Mouse (Mus musculus) lung, postnatal 36 days (tissue): ENCODE measurements around the gene Amdhd1.

Experiments used
- DNase-seq: peaks from one replicate; pipeline ENCODE4 v3.0.0; 2022; ENCODE audit warnings: mixed read lengths

The Amdhd1 gene

GRCm38 (mm10) chr10:93538818-93539217, 1.0 kb downstream of the Amdhd1 start:
- no peak for DNase-seq

- no peak for DNase-seq
Observed at GRCm38 (mm10) chr10:93538287-93538686, 1.5 kb downstream of the Amdhd1 start.

GRCm38 (mm10) chr10:93525329-93525728, 14.5 kb downstream of the Amdhd1 start:
- no peak for DNase-seq

- no peak for DNase-seq
Observed at GRCm38 (mm10) chr10:93520994-93521393, 18.8 kb downstream of the Amdhd1 start.

GRCm38 (mm10) chr10:93519756-93520155, 20.1 kb downstream of the Amdhd1 start:
- DNase-seq: no peak

- no peak for DNase-seq
Observed at GRCm38 (mm10) chr10:93519159-93519558, 20.7 kb downstream of the Amdhd1 start.

GRCm38 (mm10) chr10:93518620-93519019, 21.2 kb downstream of the Amdhd1 start:
- DNase-seq: no peak

- no peak for DNase-seq
Observed at GRCm38 (mm10) chr10:93518186-93518585, 21.6 kb downstream of the Amdhd1 start.

- no peak for DNase-seq
Observed at GRCm38 (mm10) chr10:93517754-93518153, 22.1 kb downstream of the Amdhd1 start.

- DNase-seq: no peak
Observed at GRCm38 (mm10) chr10:93515927-93516326, 23.9 kb downstream of the Amdhd1 start.

- DNase-seq: no peak
Observed at GRCm38 (mm10) chr10:93515419-93515818, 24.4 kb downstream of the Amdhd1 start.

- no peak for DNase-seq
Observed at GRCm38 (mm10) chr10:93509532-93510153, 30.2 kb downstream of the Amdhd1 start.

- no peak for DNase-seq
Observed at GRCm38 (mm10) chr10:93508383-93508970, 31.4 kb downstream of the Amdhd1 start.

GRCm38 (mm10) chr10:93501346-93501745, 38.5 kb downstream of the Amdhd1 start:
- DNase-seq: no peak

- DNase-seq: no peak
Observed at GRCm38 (mm10) chr10:93500864-93501263, 39.0 kb downstream of the Amdhd1 start.

GRCm38 (mm10) chr10:93490451-93490850, 49.4 kb downstream of the Amdhd1 start:
- DNase-seq: no peak

- DNase-seq: peak; percentile 21
Observed at GRCm38 (mm10) chr10:93488828-93489226, 51.0 kb downstream of the Amdhd1 start.

GRCm38 (mm10) chr10:93488066-93488827, 51.6 kb downstream of the Amdhd1 start, which contains the start of gene Hal:
Gene Hal (plus strand): TSS chr10:93488768.
- peak; percentile 74 for DNase-seq

GRCm38 (mm10) chr10:93486622-93487021, 53.2 kb downstream of the Amdhd1 start:
- peak; percentile 47 for DNase-seq

GRCm38 (mm10) chr10:93485055-93485691, 54.7 kb downstream of the Amdhd1 start:
- peak; percentile 63 for DNase-seq

- DNase-seq: no peak
Observed at GRCm38 (mm10) chr10:93484511-93484910, 55.3 kb downstream of the Amdhd1 start.
